23 mouse cellular contexts compared by ENCODE assay signal in genomic region chr6:112561568-112561967, GRCm38 (mm10).
DNase-seq lines count a peak whose midpoint lies in the region; ATAC-seq and TF ChIP-seq lines count a peak whose summit lies in the region.
"Had no signal": no experiment of that assay in that cellular context is flagged by ENCODE, and none has a peak within 500 bp of the region (broad histone marks: within the 10 kb centered on the region; RNA-seq: fewer than 3 reads in every experiment).

No protein-coding gene starts in this region.

- peak overlapping the region; percentile 22 for H3K27ac ChIP-seq in forebrain, embryonic 13.5 days
- no peak overlapping the region for H3K27ac ChIP-seq in forebrain, embryonic 12.5 days
- no peak overlapping the region for H3K27ac ChIP-seq in hindbrain, postnatal 0 days
- H3K27ac ChIP-seq in hindbrain, embryonic 11.5 days (ENCODE audit: low read depth, low read length), result no peak overlapping the region
- no peak overlapping the region for H3K27ac ChIP-seq in midbrain, embryonic 14.5 days (replicated peaks; ENCODE audit: low read depth, low read length)
- no peak overlapping the region for H3K27ac ChIP-seq in midbrain, embryonic 10.5 days (replicated peaks)
- no peak overlapping the region for H3K27ac ChIP-seq in forebrain, embryonic 16.5 days (ENCODE audit: low read length)
- H3K27ac ChIP-seq: hindbrain, embryonic 12.5 days; kidney, postnatal 0 days; midbrain, embryonic 13.5 days; neural tube, embryonic 12.5 days had no signal

- DNase-seq in hindbrain, postnatal 0 days (ENCODE audit: low spot score), result peak; percentile 59
- no peak for DNase-seq in hindbrain, embryonic 11.5 days (ENCODE audit: low spot score)
- DNase-seq in midbrain, embryonic 14.5 days, result peak; percentile 33
- no peak for DNase-seq in midbrain, embryonic 10.5 days (ENCODE audit: low spot score)
- DNase-seq in natural killer cell, adult 2 months (ENCODE audit: low spot score in 2 of 2), result no peak
- DNase-seq: adrenal gland, postnatal 14 days; cerebellum, adult 2 months; cerebellum, postnatal 25 days; gastrocnemius, postnatal 10 days; kidney, adult 2 months; kidney, postnatal 4 days; lung, postnatal 36 days; thymus, postnatal 4 days had no signal

- no peak overlapping the region for H3K9ac ChIP-seq in forebrain, embryonic 13.5 days
- no peak overlapping the region for H3K9ac ChIP-seq in forebrain, embryonic 12.5 days
- no peak overlapping the region for H3K9ac ChIP-seq in hindbrain, postnatal 0 days (replicated peaks; ENCODE audit: low read length)
- H3K9ac ChIP-seq in hindbrain, embryonic 11.5 days (ENCODE audit: low read depth, low read length), result no peak overlapping the region
- H3K9ac ChIP-seq in midbrain, embryonic 14.5 days (replicated peaks; ENCODE audit: low read length), result no peak overlapping the region
- H3K9ac ChIP-seq in forebrain, embryonic 16.5 days (replicated peaks; ENCODE audit: low read depth, low read length), result no peak overlapping the region
- H3K9ac ChIP-seq: hindbrain, embryonic 12.5 days; midbrain, embryonic 13.5 days; neural tube, embryonic 12.5 days had no signal

- H3K27me3 ChIP-seq in forebrain, embryonic 13.5 days, result no peaks in the 10 kb centered on the region
- H3K27me3 ChIP-seq in forebrain, embryonic 12.5 days, result no peaks in the 10 kb centered on the region
- no peaks in the 10 kb centered on the region for H3K27me3 ChIP-seq in hindbrain, postnatal 0 days (ENCODE audit: insufficient read depth, low read length)
- no peaks in the 10 kb centered on the region for H3K27me3 ChIP-seq in hindbrain, embryonic 11.5 days (ENCODE audit: control insufficient read depth, insufficient read depth, low read length)
- H3K27me3 ChIP-seq in midbrain, embryonic 14.5 days (ENCODE audit: control insufficient read depth, insufficient read depth, low read length), result no peaks in the 10 kb centered on the region
- H3K27me3 ChIP-seq in midbrain, embryonic 10.5 days (ENCODE audit: low read depth, poor library complexity, severe bottlenecking), result no peaks in the 10 kb centered on the region
- H3K27me3 ChIP-seq in forebrain, embryonic 16.5 days (replicated peaks; ENCODE audit: control insufficient read depth, insufficient read depth, low read length), result no peaks in the 10 kb centered on the region
- H3K27me3 ChIP-seq: hindbrain, embryonic 12.5 days; midbrain, embryonic 13.5 days; neural tube, embryonic 12.5 days; Patski had no signal

- H3K4me1 ChIP-seq in forebrain, embryonic 13.5 days, result peaks cover 8% of the 10 kb centered on the region
- H3K4me1 ChIP-seq in forebrain, embryonic 12.5 days, result no peaks in the 10 kb centered on the region
- H3K4me1 ChIP-seq in hindbrain, postnatal 0 days (ENCODE audit: insufficient read depth, low read length), result no peaks in the 10 kb centered on the region
- H3K4me1 ChIP-seq in hindbrain, embryonic 11.5 days (replicated peaks; ENCODE audit: control insufficient read depth, insufficient read depth, low read length), result no peaks in the 10 kb centered on the region
- no peaks in the 10 kb centered on the region for H3K4me1 ChIP-seq in midbrain, embryonic 14.5 days (ENCODE audit: control insufficient read depth, insufficient read depth, low read length)
- H3K4me1 ChIP-seq in midbrain, embryonic 10.5 days, result no peaks in the 10 kb centered on the region
- peaks cover 7% of the 10 kb centered on the region for H3K4me1 ChIP-seq in forebrain, embryonic 16.5 days (replicated peaks; ENCODE audit: control insufficient read depth, insufficient read depth, low read length)
- H3K4me1 ChIP-seq: hindbrain, embryonic 12.5 days; megakaryocyte, embryonic 14.5 days; midbrain, embryonic 13.5 days; neural tube, embryonic 12.5 days had no signal

- TF ChIP-seq CTCF in hindbrain, postnatal 0 days (IDR thresholded peaks at IDR 0.05; ENCODE audit: low read depth), result no peak

- ATAC-seq in forebrain, embryonic 13.5 days, result peak; percentile 76
- ATAC-seq in forebrain, embryonic 12.5 days (ENCODE audit: low FRiP score), result no peak
- peak; percentile 43; the same call in 1 of the 2 replicates for ATAC-seq in hindbrain, postnatal 0 days
- ATAC-seq in hindbrain, embryonic 11.5 days (ENCODE audit: low FRiP score), result no peak
- no peak for ATAC-seq in midbrain, embryonic 14.5 days (ENCODE audit: low FRiP score, low TSS enrichment)
- ATAC-seq in forebrain, embryonic 16.5 days, result peak; percentile 88
- ATAC-seq: midbrain, embryonic 13.5 days; Patski had no signal

- no peaks in the 10 kb centered on the region for H3K9me3 ChIP-seq in forebrain, embryonic 13.5 days (replicated peaks)
- no peaks in the 10 kb centered on the region; the same call in 1 of the 2 replicates for H3K9me3 ChIP-seq in forebrain, embryonic 12.5 days
- no peaks in the 10 kb centered on the region for H3K9me3 ChIP-seq in hindbrain, postnatal 0 days (ENCODE audit: low read length)
- no peaks in the 10 kb centered on the region for H3K9me3 ChIP-seq in hindbrain, embryonic 11.5 days (ENCODE audit: control insufficient read depth, low read length)
- H3K9me3 ChIP-seq in midbrain, embryonic 14.5 days (ENCODE audit: control insufficient read depth, low read length), result no peaks in the 10 kb centered on the region
- H3K9me3 ChIP-seq in midbrain, embryonic 10.5 days (replicated peaks), result no peaks in the 10 kb centered on the region
- no peaks in the 10 kb centered on the region for H3K9me3 ChIP-seq in forebrain, embryonic 16.5 days (ENCODE audit: control insufficient read depth, low read length)
- H3K9me3 ChIP-seq: hindbrain, embryonic 12.5 days; megakaryocyte, embryonic 14.5 days; midbrain, embryonic 13.5 days; neural tube, embryonic 12.5 days had no signal

- no peak overlapping the region for H3K4me3 ChIP-seq in forebrain, embryonic 13.5 days
- no peak overlapping the region for H3K4me3 ChIP-seq in forebrain, embryonic 12.5 days (replicated peaks)
- H3K4me3 ChIP-seq in hindbrain, postnatal 0 days (ENCODE audit: low read length), result no peak overlapping the region
- H3K4me3 ChIP-seq in hindbrain, embryonic 11.5 days (ENCODE audit: low read depth, low read length), result no peak overlapping the region
- no peak overlapping the region for H3K4me3 ChIP-seq in midbrain, embryonic 14.5 days (replicated peaks; ENCODE audit: low read depth, low read length)
- no peak overlapping the region for H3K4me3 ChIP-seq in midbrain, embryonic 10.5 days
- no peak overlapping the region for H3K4me3 ChIP-seq in forebrain, embryonic 16.5 days (replicated peaks; ENCODE audit: low read length)
- H3K4me3 ChIP-seq: hindbrain, embryonic 12.5 days; megakaryocyte, embryonic 14.5 days; midbrain, embryonic 13.5 days; neural tube, embryonic 12.5 days had no signal

- H3K36me3 ChIP-seq in forebrain, embryonic 13.5 days (ENCODE audit: poor library complexity, severe bottlenecking), result no peaks in the 10 kb centered on the region
- no peaks in the 10 kb centered on the region for H3K36me3 ChIP-seq in forebrain, embryonic 12.5 days (replicated peaks)
- no peaks in the 10 kb centered on the region for H3K36me3 ChIP-seq in hindbrain, postnatal 0 days (ENCODE audit: insufficient read depth, low read length)
- no peaks in the 10 kb centered on the region for H3K36me3 ChIP-seq in hindbrain, embryonic 11.5 days (ENCODE audit: control insufficient read depth, insufficient read depth, low read length)
- H3K36me3 ChIP-seq in midbrain, embryonic 14.5 days (ENCODE audit: control insufficient read depth, insufficient read depth, low read length), result no peaks in the 10 kb centered on the region
- H3K36me3 ChIP-seq in midbrain, embryonic 10.5 days, result no peaks in the 10 kb centered on the region
- no peaks in the 10 kb centered on the region for H3K36me3 ChIP-seq in forebrain, embryonic 16.5 days (ENCODE audit: control insufficient read depth, insufficient read depth)
- H3K36me3 ChIP-seq: hindbrain, embryonic 12.5 days; midbrain, embryonic 13.5 days; neural tube, embryonic 12.5 days had no signal

- H3K4me2 ChIP-seq in forebrain, embryonic 13.5 days, result no peak overlapping the region
- H3K4me2 ChIP-seq in forebrain, embryonic 12.5 days, result no peak overlapping the region
- no peak overlapping the region for H3K4me2 ChIP-seq in hindbrain, postnatal 0 days (ENCODE audit: low read depth, low read length)
- no peak overlapping the region for H3K4me2 ChIP-seq in hindbrain, embryonic 11.5 days (replicated peaks; ENCODE audit: low read depth, low read length)
- H3K4me2 ChIP-seq in midbrain, embryonic 14.5 days (ENCODE audit: low read length), result no peak overlapping the region
- H3K4me2 ChIP-seq in forebrain, embryonic 16.5 days (ENCODE audit: low read length), result peak overlapping the region; percentile 11; the same call in 1 of the 2 replicates
- H3K4me2 ChIP-seq: hindbrain, embryonic 12.5 days; liver, embryonic 11.5 days; midbrain, embryonic 13.5 days; neural tube, embryonic 12.5 days had no signal

- 36% methylated on average over 7 of the region's 7 CpGs for WGBS in forebrain, embryonic 13.5 days
- WGBS in forebrain, embryonic 12.5 days, result 52% methylated on average over 7 of the region's 7 CpGs
- WGBS in hindbrain, postnatal 0 days, result 30% methylated on average over 7 of the region's 7 CpGs
- 72% methylated on average over 7 of the region's 7 CpGs for WGBS in hindbrain, embryonic 11.5 days
- WGBS in midbrain, embryonic 14.5 days, result 61% methylated on average over 7 of the region's 7 CpGs
- 71% methylated on average over 7 of the region's 7 CpGs for WGBS in midbrain, embryonic 10.5 days
- WGBS in forebrain, embryonic 16.5 days, result 22% methylated on average over 7 of the region's 7 CpGs

Comparison
In these comparisons a context has a peak if more than half of its experiments do, and no peak if none do; other contexts are left out.
1. ATAC-seq: peak in forebrain, embryonic 13.5 days (single experiment), hindbrain, postnatal 0 days (single experiment) and forebrain, embryonic 16.5 days (single experiment); none in forebrain, embryonic 12.5 days (single experiment), hindbrain, embryonic 11.5 days (single experiment) and midbrain, embryonic 14.5 days (single experiment).
2. DNase-seq: peak in hindbrain, postnatal 0 days (single experiment) and midbrain, embryonic 14.5 days (single experiment); none in hindbrain, embryonic 11.5 days (single experiment), midbrain, embryonic 10.5 days (single experiment) and natural killer cell, adult 2 months (0 of 2).